Mouse (Mus musculus) lung, postnatal 0 days (tissue): ENCODE results near the gene Fam69b. TPM values are rescaled to one million over a fixed set of nuclear protein-coding genes. Genes with fewer than 3 reads are reported as not detected.

ENCODE experiments used
- ATAC-seq: fragments of 200-750 bp; cut with Nextera tagmentation; 2 replicates; pipeline ENCODE4 v1.8.0; 2017; ENCODE audit warnings: moderate library complexity
- DNase-seq: peaks from one replicate; pipeline ENCODE4 v3.0.0-alpha.2; 2016; ENCODE audit warnings: low spot score
- H3K27ac ChIP-seq: fragments of 300-500 bp; sonication (generic); 2 replicates; pipeline ENCODE4 v1.5.1; 2014; ENCODE audit warnings: antibody characterized with exemption, mild to moderate bottlenecking, low read length, mixed read lengths
- H3K27me3 ChIP-seq: fragments of 300-500 bp; sonication (generic); replicated peaks from 2 replicates; pipeline ENCODE4 v1.6.1; 2014; ENCODE audit warnings: low read length, mixed read lengths; ENCODE audit not compliant: insufficient read depth
- H3K36me3 ChIP-seq: fragments of 300-500 bp; sonication (generic); 2 replicates; pipeline ENCODE4 v1.6.1; 2014; ENCODE audit warnings: low read length, mixed read lengths; ENCODE audit not compliant: insufficient read depth
- H3K4me1 ChIP-seq: fragments of 300-500 bp; sonication (generic); 2 replicates; pipeline ENCODE4 v1.6.1; 2014; ENCODE audit warnings: antibody characterized with exemption, low read depth, low read length, mixed read lengths; ENCODE audit not compliant: insufficient read depth
- H3K4me2 ChIP-seq: fragments of 300-500 bp; sonication (generic); replicated peaks from 2 replicates; pipeline ENCODE4 v1.6.1; 2014; ENCODE audit warnings: low read depth, mild to moderate bottlenecking, low read length, moderate library complexity, mixed read lengths
- H3K4me3 ChIP-seq: fragments of 300-500 bp; sonication (generic); 2 replicates; pipeline ENCODE4 v1.5.1; 2014; ENCODE audit warnings: low read depth, low read length
- H3K9ac ChIP-seq: fragments of 300-500 bp; sonication (generic); replicated peaks from 2 replicates; pipeline ENCODE4 v1.6.1; 2014; ENCODE audit warnings: low read depth, mild to moderate bottlenecking
- H3K9me3 ChIP-seq: fragments of 300-500 bp; sonication (generic); 2 replicates; pipeline ENCODE4 v1.6.1; 2016; ENCODE audit warnings: low read length, mixed read lengths
- CTCF ChIP-seq: IDR thresholded peaks from 2 replicates; pipeline ENCODE4 v1.5.1; 2016; ENCODE audit warnings: antibody characterized with exemption, mild to moderate bottlenecking
- EP300 ChIP-seq: IDR thresholded peaks from 2 replicates; pipeline ENCODE4 v1.6.1; 2016; ENCODE audit warnings: antibody characterized with exemption, mild to moderate bottlenecking, control low read depth
- WGBS: fragments of 180-500 bp; shearing (Covaris S2); extraction: QIAGEN DNeasy Blood & Tissue Kit; methylation state at CpG from one replicate; pipeline ENCODE4 v1.1.7; 2014; 5-methylcytosine and 5-hydroxymethylcytosine counted together
- polyA plus RNA-seq: library from polyadenylated mRNA; unstranded; fragments of >200 nt; fragmentation: Nextera tagmentation; extraction: Ambion mirVana; gene quantifications from 2 replicates; pipeline ENCODE4 v1.2.1, GENCODE M21; 2015

Gene Fam69b
- polyA plus RNA-seq, 1 experiment from 2014 or later, result 8.2 TPM

DNA sequence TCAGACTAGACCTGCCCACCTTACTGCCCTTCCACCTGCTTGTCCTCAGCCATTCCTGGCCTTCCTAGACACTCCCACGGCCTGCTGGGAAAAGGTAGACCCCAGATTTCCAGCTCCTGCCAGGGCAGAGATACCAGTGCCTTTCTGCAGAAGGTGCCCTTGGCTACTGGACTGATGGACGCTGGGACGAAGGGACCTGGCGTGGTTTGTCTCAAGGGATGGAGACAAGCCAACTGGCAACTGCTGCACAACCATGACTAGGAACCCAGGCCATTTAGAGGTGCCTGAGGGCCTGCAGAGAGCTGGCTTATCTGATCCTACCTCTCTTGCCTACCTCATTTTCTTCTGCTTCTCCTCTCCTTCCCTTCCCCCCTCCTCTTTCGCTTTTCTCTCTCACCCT is 13.4 kb upstream of the Fam69b start:
- Histone ChIP-seq H3K36me3 (no peaks in the 10 kb centered on the region), H3K9ac (no peak overlapping the region), H3K4me2 (no peak overlapping the region), H3K27me3 (no peaks in the 10 kb centered on the region), H3K9me3 (no peaks in the 10 kb centered on the region), H3K4me1 (no peaks in the 10 kb centered on the region; the same call in 1 of the 2 replicates), H3K4me3 (no peak overlapping the region), H3K27ac (no peak overlapping the region)
- WGBS, result 77% methylated on average over 5 of the region's 5 CpGs
- DNase-seq (no peak), ATAC-seq (no peak)
- TF ChIP-seq CTCF, result no peak
- no peak for TF ChIP-seq EP300

DNA sequence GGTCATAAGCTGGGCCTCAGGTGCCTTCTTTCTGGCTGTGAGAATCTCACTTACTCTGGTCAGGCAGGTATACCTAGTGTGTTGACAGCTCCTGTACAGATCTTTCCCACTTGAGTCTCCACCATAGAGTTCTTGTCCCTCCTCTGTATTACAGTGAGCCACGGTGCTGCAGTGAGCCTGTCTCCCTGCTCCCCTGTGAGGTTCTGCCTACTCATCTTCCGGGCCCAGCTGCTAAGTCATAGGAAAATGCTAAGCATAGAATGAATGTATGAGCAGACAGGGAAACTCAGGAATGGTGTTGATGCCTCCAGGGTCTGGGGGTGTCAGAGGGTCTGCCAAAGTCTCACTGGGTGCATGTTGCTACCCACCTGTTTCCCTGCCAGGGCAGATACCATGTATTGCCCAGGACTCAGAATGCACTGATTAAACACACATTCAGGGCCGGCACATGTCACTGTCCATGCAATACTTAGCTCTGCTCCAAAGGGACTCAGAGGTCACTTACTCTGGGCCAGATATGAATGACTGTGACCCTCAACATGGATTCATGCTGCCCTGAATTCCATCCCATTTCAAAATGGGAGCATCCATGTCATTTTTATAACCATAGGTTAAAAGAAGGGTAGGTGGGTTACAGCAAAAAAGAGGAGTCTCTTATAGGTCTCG is 12.7 kb upstream of the Fam69b start:
- Histone ChIP-seq H3K36me3 (no peaks in the 10 kb centered on the region), H3K4me1 (no peaks in the 10 kb centered on the region; the same call in 1 of the 2 replicates), H3K9me3 (no peaks in the 10 kb centered on the region), H3K27me3 (no peaks in the 10 kb centered on the region), H3K27ac (no peak overlapping the region), H3K4me2 (no peak overlapping the region), H3K4me3 (no peak overlapping the region), H3K9ac (no peak overlapping the region)
- TF ChIP-seq CTCF (no peak), EP300 (no peak)
- ATAC-seq, result no peak
- DNase-seq, result no peak
- WGBS, result 82% methylated on average over 4 of the region's 4 CpGs

DNA sequence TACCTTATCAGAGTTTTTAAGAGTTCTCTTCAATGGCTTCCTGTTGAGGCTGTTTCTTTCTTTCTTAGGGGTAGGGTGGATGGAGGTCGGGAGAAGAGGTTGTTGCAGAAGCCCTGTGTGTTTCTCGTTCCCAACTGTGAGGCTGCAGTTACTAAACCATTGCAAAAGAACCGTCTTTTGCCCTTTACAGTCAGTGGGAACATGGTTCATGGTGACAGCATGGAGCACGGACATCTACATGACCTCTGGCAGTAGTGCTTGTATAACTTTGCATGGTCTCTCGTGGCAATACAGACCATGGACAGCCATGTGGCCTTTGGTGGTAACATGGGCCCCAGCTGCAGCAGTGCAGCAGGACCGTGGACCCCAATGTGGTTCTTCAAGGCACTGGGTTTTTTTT is 10.9 kb upstream of the Fam69b start:
- Histone ChIP-seq H3K9me3 (no peaks in the 10 kb centered on the region), H3K27me3 (no peaks in the 10 kb centered on the region), H3K4me1 (no peaks in the 10 kb centered on the region), H3K27ac (no peak overlapping the region), H3K9ac (no peak overlapping the region), H3K4me3 (no peak overlapping the region), H3K4me2 (no peak overlapping the region), H3K36me3 (no peaks in the 10 kb centered on the region)
- TF ChIP-seq EP300 (no peak), CTCF (no peak)
- DNase-seq, result no peak
- WGBS, result 51% methylated on average over 6 of the region's 6 CpGs
- ATAC-seq, result no peak

DNA sequence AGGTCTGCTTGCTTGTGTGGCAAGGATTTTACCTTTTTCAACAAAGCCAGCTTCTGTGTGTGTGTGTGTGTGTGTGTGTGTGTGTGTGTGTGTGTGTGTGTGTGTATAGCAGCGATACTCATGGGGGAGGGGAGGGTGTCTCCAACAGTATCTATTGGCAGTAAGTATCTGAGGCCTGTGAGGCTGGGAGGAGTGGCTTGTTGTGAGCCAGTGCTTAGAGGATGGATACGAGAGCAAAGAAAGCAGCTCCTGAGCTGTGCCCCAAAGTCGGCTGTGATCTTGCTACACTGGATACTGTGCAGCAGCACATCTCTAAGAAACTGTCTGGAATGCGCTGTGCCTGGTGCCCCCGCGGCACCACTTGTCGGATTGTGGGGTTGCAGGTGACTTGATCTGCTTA is 10.3 kb upstream of the Fam69b start:
- Histone ChIP-seq H3K27ac (no peak overlapping the region), H3K9me3 (no peaks in the 10 kb centered on the region), H3K36me3 (no peaks in the 10 kb centered on the region), H3K27me3 (no peaks in the 10 kb centered on the region), H3K4me2 (no peak overlapping the region), H3K4me1 (no peaks in the 10 kb centered on the region), H3K4me3 (no peak overlapping the region), H3K9ac (no peak overlapping the region)
- ATAC-seq, result no peak
- 51% methylated on average over 6 of the region's 7 CpGs for WGBS
- DNase-seq, result no peak
- TF ChIP-seq CTCF, result no peak
- no peak for TF ChIP-seq EP300

DNA sequence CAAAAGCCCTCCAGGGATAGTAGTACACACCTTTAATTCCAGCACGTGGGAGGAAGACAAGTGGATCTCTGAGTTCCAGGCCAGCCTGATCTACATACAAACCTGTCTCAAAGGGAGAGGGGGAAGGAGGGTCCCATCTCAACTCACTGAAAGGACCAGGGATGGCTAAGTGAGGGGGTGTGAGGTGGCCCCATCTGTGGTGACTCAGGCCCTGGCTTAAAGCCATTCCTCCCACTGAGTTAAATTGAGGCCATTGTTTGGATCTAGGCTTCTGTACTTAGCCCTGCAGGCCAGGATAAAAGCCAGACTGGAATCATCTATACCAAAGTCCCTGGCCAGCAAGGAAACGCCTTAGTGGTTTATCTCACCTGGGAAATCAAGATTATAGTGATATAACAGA is 7.0 kb upstream of the Fam69b start:
- Histone ChIP-seq H3K27me3 (no peaks in the 10 kb centered on the region), H3K4me2 (no peak overlapping the region), H3K9me3 (no peaks in the 10 kb centered on the region), H3K9ac (no peak overlapping the region), H3K4me1 (no peaks in the 10 kb centered on the region), H3K27ac (no peak overlapping the region), H3K36me3 (no peaks in the 10 kb centered on the region), H3K4me3 (no peak overlapping the region)
- no peak for TF ChIP-seq CTCF
- TF ChIP-seq EP300, result no peak
- ATAC-seq (no peak), DNase-seq (no peak)
- 50% methylated on average over 2 of the region's 2 CpGs for WGBS

DNA sequence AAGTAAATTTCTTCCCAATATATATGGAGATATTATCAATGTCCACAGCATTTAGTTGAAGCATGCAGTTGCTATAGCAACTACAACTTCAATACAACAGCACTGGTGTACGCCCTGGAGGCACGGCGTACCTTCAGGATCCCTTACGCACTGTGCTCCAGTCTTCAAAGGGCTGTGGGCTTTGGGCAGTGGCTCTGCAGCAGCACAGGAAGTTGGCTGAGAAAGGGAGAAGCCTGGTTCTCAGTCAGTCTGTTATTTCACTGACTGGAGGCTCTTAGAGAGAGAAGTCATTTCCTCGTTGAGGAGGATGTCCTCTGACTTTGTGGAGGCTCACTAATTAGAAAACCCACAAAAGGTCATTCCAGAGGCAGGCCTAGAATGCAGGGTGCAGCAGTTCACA is 5.3 kb upstream of the Fam69b start:
- TF ChIP-seq EP300 (no peak), CTCF (no peak)
- Histone ChIP-seq H3K4me3 (no peak overlapping the region), H3K27me3 (no peaks in the 10 kb centered on the region), H3K4me1 (no peaks in the 10 kb centered on the region), H3K4me2 (no peak overlapping the region), H3K36me3 (no peaks in the 10 kb centered on the region), H3K27ac (no peak overlapping the region), H3K9me3 (no peaks in the 10 kb centered on the region), H3K9ac (no peak overlapping the region)
- 40% methylated on average over 5 of the region's 5 CpGs for WGBS
- ATAC-seq (no peak), DNase-seq (no peak)

DNA sequence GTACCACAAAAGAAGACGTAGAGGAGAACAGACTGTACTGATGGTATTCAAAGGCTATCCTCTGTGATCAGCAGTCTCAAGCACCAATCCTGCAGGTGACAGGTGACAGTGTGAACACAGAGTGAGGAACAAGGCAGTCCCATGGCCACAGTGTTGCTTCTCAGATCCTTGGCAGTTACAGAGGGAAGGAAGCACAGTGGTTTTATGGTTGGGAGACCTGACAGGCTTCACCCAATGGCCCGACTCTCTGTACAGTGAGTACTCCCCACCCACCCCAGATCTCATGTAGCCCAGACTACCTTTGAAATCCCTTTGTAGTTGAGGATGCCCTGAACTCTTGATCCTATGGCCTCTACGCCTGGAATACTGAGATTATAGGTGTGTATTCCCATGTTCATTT is 2.8 kb upstream of the Fam69b start:
- H3K4me2 ChIP-seq, result no peak overlapping the region
- no peaks in the 10 kb centered on the region for H3K9me3 ChIP-seq
- H3K27ac ChIP-seq, result no peak overlapping the region
- H3K27me3 ChIP-seq, result no peaks in the 10 kb centered on the region
- WGBS, result 75% methylated on average over 3 of the region's 3 CpGs
- no peak overlapping the region for H3K9ac ChIP-seq
- ATAC-seq (no peak), DNase-seq (no peak)
- no peak overlapping the region for H3K4me3 ChIP-seq
- no peaks in the 10 kb centered on the region for H3K36me3 ChIP-seq
- no peaks in the 10 kb centered on the region for H3K4me1 ChIP-seq
- TF ChIP-seq CTCF (no peak), EP300 (no peak)
